Mouse (Mus musculus): ENCODE measurements around the gene Mcm7. TPM values are rescaled to one million over a fixed set of nuclear protein-coding genes. Genes with fewer than 3 reads are reported as not detected.

Gene Mcm7
- polyA plus RNA-seq, 1 experiment from 2014 or later, result 188 TPM

DNA sequence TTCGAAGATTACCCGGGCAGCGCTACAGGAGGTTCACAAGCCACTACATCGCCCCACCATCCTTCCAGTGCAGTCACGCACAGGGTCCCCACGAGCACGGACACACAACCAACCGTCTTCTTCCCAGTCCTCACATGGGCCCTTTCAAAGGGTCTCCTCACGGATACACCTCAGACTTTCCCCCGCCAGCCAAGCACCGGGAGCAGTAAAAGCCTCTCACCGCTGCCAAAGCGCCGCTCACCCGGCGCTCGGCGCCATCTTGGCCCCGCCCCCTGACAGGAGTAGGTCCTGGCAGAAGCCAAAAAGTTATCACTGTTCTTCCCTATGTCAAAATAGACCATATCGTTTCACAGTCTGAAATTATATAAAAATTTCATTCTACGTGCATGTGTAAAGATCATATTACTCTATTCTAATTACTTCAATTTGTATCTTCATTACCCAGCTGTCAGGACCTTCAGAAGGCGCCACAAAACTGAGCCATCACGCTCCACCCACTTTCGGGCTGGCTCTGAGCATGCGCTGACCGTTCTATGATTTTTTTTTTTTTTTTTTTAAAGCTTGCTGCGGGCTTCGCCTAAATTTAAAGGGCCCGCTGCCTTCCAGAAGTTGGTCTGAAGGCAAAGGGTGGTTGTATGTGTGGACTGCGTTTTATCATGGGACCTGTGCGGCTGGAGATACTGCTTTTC lies 14.9 kb upstream of the Mcm7 start, which contains the start of the genes Taf6 and Cnpy4:
TSS of gene Taf6 (minus strand) at position 502 of the 689 bp plus-strand sequence.
TSS of gene Cnpy4 (plus strand) at position 536 of the 689 bp plus-strand sequence.
- Histone ChIP-seq H3K4me2 (replicated peaks) (peak within 1 kb of the TSS; percentile 70), H3K27me3 (no peaks in the 10 kb centered on the region), H3K36me3 (peaks cover 34% of the 10 kb centered on the region), H3K4me1 (peaks cover 21% of the 10 kb centered on the region), H3K9ac (replicated peaks) (peak within 1 kb of the TSS; percentile 81), H3K9me3 (no peaks in the 10 kb centered on the region), H3K4me3 (peak within 1 kb of the TSS; percentile 70), H3K27ac (replicated peaks) (peak within 1 kb of the TSS; percentile 84)
- peak; percentile 84 for ATAC-seq (replicated peaks)
- under 1% methylated on average over 31 of the region's 31 CpGs for WGBS

GRCm38 (mm10) chr5:138173217-138173616 lies 995 bp upstream of the Mcm7 start:
- WGBS, result 86% methylated on average over 3 of the region's 3 CpGs
- no peaks in the 10 kb centered on the region for H3K27me3 ChIP-seq
- no peak overlapping the region for H3K9ac ChIP-seq (replicated peaks)
- no peak for ATAC-seq (replicated peaks)
- H3K9me3 ChIP-seq, result no peaks in the 10 kb centered on the region
- H3K4me3 ChIP-seq, result peak overlapping the region; percentile 83
- no peak overlapping the region for H3K27ac ChIP-seq (replicated peaks)
- H3K36me3 ChIP-seq, result peaks cover 47% of the 10 kb centered on the region
- H3K4me2 ChIP-seq (replicated peaks), result peak overlapping the region; percentile 41; the same call in 1 of the 2 replicates
- H3K4me1 ChIP-seq, result peaks cover 31% of the 10 kb centered on the region

- peak; percentile 81 for ATAC-seq (replicated peaks)
- under 1% methylated on average over 47 of the region's 47 CpGs for WGBS
- Histone ChIP-seq H3K27ac (replicated peaks) (peak overlapping the region; percentile 98), H3K4me1 (peaks cover 31% of the 10 kb centered on the region), H3K36me3 (peaks cover 49% of the 10 kb centered on the region), H3K27me3 (no peaks in the 10 kb centered on the region), H3K9me3 (no peaks in the 10 kb centered on the region), H3K4me3 (peak overlapping the region; percentile 83), H3K9ac (replicated peaks) (peak overlapping the region; percentile 79), H3K4me2 (replicated peaks) (peak overlapping the region; percentile 85)
Observed at GRCm38 (mm10) chr5:138170936-138171561, 1.2 kb downstream of the Mcm7 start.

GRCm38 (mm10) chr5:138165594-138165993 lies 6.6 kb downstream of the Mcm7 start:
- Histone ChIP-seq H3K27ac (replicated peaks) (no peak overlapping the region), H3K36me3 (peaks cover 76% of the 10 kb centered on the region), H3K27me3 (no peaks in the 10 kb centered on the region), H3K4me2 (replicated peaks) (no peak overlapping the region), H3K4me3 (no peak overlapping the region), H3K4me1 (peaks cover 27% of the 10 kb centered on the region), H3K9ac (replicated peaks) (no peak overlapping the region), H3K9me3 (no peaks in the 10 kb centered on the region)
- 87% methylated on average over 8 of the region's 8 CpGs for WGBS
- no peak for ATAC-seq (replicated peaks)

DNA sequence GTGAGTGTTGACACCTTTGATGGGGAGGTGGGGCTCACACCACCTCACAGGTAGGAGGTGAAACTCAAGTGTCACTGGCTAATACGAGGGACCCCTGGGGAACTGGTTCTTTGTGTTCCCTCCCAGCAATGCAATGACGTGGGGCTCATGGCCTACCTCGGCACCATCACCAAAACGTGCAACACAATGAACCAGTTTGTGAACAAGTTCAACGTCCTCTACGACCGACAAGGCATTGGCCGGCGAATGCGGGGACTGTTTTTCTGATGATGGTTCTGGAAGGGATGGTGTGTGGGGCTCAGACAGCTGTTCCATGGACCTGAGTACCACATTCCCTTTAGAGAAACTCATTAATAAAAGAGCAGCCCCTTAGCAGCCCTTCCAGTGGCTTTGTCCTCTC lies 8.6 kb downstream of the Mcm7 start:
- H3K27me3 ChIP-seq, result no peaks in the 10 kb centered on the region
- H3K9ac ChIP-seq (replicated peaks), result no peak overlapping the region
- H3K36me3 ChIP-seq, result peaks cover 64% of the 10 kb centered on the region
- no peak overlapping the region for H3K4me2 ChIP-seq (replicated peaks)
- no peak overlapping the region for H3K4me3 ChIP-seq
- peaks cover 16% of the 10 kb centered on the region for H3K4me1 ChIP-seq
- H3K9me3 ChIP-seq, result no peaks in the 10 kb centered on the region
- WGBS, result 58% methylated on average over 10 of the region's 10 CpGs
- no peak for ATAC-seq (replicated peaks)
- H3K27ac ChIP-seq (replicated peaks), result no peak overlapping the region

- no peak overlapping the region for H3K4me2 ChIP-seq (replicated peaks)
Observed at GRCm38 (mm10) chr5:138163046-138163445, 9.2 kb downstream of the Mcm7 start.

DNA sequence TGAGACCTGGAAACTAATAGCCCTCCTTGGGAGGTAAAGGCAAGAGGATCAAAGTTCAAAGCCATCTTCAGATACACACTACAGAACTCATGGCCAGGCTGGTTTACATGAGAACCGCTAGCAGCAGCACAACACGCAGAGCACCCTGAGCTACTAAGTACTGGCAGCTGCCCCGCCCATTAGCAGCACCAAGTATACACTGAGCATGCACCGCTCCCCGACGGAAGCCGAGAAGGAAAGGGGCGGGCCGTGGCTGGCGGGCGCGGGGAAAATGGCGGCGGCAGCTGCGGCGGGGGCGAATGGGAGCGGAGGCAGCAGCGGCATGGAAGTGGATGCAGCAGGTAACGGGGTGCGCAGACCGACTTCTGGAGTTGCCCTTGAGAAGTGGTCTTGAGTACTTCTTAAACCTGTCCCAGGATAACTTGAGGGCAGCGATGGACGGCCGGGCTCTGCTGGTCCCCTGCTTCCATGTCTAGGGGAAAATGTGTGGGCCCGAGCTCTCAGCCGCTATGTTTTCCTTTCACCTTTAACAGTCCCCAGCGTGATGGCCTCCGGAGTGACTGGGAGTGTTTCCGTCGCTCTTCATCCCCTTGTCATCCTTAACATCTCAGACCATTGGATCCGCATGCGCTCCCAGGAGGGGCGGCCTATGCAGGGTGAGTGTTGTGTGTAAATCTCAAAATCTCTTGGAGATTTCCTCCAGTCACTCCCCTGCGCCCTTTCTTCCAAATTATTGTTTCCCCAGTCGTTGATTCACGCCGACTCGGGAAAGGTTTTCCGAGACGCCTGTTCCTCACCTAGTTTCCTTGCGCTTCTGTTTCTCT lies 11.2 kb downstream of the Mcm7 start, which contains the start of gene Cops6:
TSS of gene Cops6 (plus strand) at position 230 of the 824 bp plus-strand sequence.
- Histone ChIP-seq H3K9ac (replicated peaks) (peak within 1 kb of the TSS; percentile 79), H3K36me3 (peaks cover 39% of the 10 kb centered on the region), H3K4me1 (peaks cover 16% of the 10 kb centered on the region), H3K4me2 (replicated peaks) (peak within 1 kb of the TSS; percentile 48), H3K27ac (replicated peaks) (peak within 1 kb of the TSS; percentile 76), H3K27me3 (no peaks in the 10 kb centered on the region), H3K9me3 (no peaks in the 10 kb centered on the region), H3K4me3 (peak within 1 kb of the TSS; percentile 80)
- 1% methylated on average over 42 of the region's 42 CpGs for WGBS
- peak; percentile 97 for ATAC-seq (replicated peaks)

More at GRCm38 (mm10) chr5:138163046-138163445, 9.2 kb downstream of the Mcm7 start:
- peaks cover 59% of the 10 kb centered on the region for H3K36me3 ChIP-seq
- no peak overlapping the region for H3K27ac ChIP-seq (replicated peaks)
- no peak overlapping the region for H3K4me3 ChIP-seq
- no peak for ATAC-seq (replicated peaks)
- no peaks in the 10 kb centered on the region for H3K27me3 ChIP-seq
- H3K9ac ChIP-seq (replicated peaks), result no peak overlapping the region
- H3K4me1 ChIP-seq, result peaks cover 16% of the 10 kb centered on the region
- WGBS, result 69% methylated on average over 6 of the region's 6 CpGs
- H3K9me3 ChIP-seq, result no peaks in the 10 kb centered on the region

DNA sequence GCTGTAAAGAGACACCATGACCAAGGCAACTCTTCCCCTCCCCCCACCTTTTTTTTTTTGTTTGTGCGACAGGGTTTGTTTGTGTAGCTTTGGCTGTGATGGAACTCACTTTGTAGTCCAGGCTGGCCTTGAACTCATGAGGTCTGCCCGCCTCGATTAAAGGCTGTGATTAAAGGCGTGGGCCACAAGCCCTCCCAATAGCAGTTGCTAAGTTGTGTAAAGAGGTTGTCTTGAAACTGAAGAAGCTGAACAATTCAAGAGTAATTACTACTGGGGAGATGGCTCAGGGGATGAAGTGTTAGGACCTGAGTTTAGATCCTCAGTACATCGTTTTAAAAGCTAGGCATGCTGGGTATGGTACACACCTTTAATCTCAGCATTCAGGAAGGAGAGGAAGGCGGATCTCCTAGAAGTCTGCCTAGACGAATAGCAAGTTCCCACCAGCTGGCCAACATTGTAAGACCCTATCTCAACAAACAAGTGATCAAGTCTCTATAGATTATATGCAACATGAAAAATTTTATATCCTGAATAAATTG lies 11.9 kb downstream of the Mcm7 start:
- ATAC-seq (replicated peaks), result 0 out of 2 replicates have a peak, but pooled peaks have one; percentile 1

GRCm38 (mm10) chr5:138155443-138155976 lies 16.7 kb downstream of the Mcm7 start, which contains the start of gene Zfp113:
Gene Zfp113, minus strand, starts transcription at chr5:138155744.
- peak within 1 kb of the TSS; percentile 62 for H3K4me2 ChIP-seq (replicated peaks)
- peak within 1 kb of the TSS; percentile 96 for H3K9ac ChIP-seq (replicated peaks)
- peak within 1 kb of the TSS; percentile 86 for H3K4me3 ChIP-seq
- WGBS, result under 1% methylated on average over 31 of the region's 31 CpGs
- ATAC-seq (replicated peaks), result peak; percentile 98
- H3K27ac ChIP-seq (replicated peaks), result peak within 1 kb of the TSS; percentile 96
- no peaks in the 10 kb centered on the region for H3K9me3 ChIP-seq
- H3K27me3 ChIP-seq, result no peaks in the 10 kb centered on the region
- peaks cover 22% of the 10 kb centered on the region for H3K36me3 ChIP-seq
- peaks cover 14% of the 10 kb centered on the region for H3K4me1 ChIP-seq

More for the DNA sequence above, 11.9 kb downstream of the Mcm7 start:
- peak overlapping the region; percentile 80 for H3K4me3 ChIP-seq
- no peaks in the 10 kb centered on the region for H3K9me3 ChIP-seq
- WGBS, result 69% methylated on average over 7 of the region's 7 CpGs
- H3K4me1 ChIP-seq, result peaks cover 16% of the 10 kb centered on the region
- H3K27me3 ChIP-seq, result no peaks in the 10 kb centered on the region
- H3K27ac ChIP-seq (replicated peaks), result peak overlapping the region; percentile 76
- H3K4me2 ChIP-seq (replicated peaks), result peak overlapping the region; percentile 48
- H3K36me3 ChIP-seq, result peaks cover 31% of the 10 kb centered on the region
- H3K9ac ChIP-seq (replicated peaks), result peak overlapping the region; percentile 79

- H3K4me3 ChIP-seq, result peak overlapping the region; percentile 86
- H3K4me2 ChIP-seq (replicated peaks), result peak overlapping the region; percentile 62
- no peaks in the 10 kb centered on the region for H3K27me3 ChIP-seq
- H3K27ac ChIP-seq (replicated peaks), result no peak overlapping the region
- H3K9ac ChIP-seq (replicated peaks), result peak overlapping the region; percentile 96
- no peak for ATAC-seq (replicated peaks)
- peaks cover 10% of the 10 kb centered on the region for H3K4me1 ChIP-seq
- 83% methylated on average over 3 of the region's 3 CpGs for WGBS
- no peaks in the 10 kb centered on the region for H3K9me3 ChIP-seq
- H3K36me3 ChIP-seq, result peaks cover 25% of the 10 kb centered on the region
Observed at GRCm38 (mm10) chr5:138154390-138154789, 17.8 kb downstream of the Mcm7 start.

DNA sequence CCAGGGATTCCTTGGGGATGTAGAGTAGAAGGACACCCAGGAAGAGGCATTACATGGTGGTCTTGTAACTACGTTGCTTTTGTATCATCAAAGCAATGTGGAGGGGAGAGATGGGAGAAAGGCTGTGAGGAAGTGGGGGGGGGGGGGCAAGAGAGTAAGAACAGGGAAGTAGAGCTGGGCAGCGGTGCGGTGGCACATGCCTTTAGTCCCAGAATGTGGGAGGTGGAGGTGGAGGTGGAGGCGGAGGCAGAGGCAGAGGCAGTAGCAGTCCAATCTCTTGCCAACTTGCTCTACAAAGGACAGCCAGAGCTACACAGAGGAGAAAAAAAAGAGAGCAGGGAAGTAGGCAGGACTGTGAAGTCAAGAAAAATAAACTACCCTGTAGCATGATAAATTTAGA lies 33.6 kb downstream of the Mcm7 start:
- no peak overlapping the region for H3K27ac ChIP-seq (replicated peaks)
- H3K9ac ChIP-seq (replicated peaks), result no peak overlapping the region
- no peaks in the 10 kb centered on the region for H3K27me3 ChIP-seq
- peaks cover 42% of the 10 kb centered on the region for H3K36me3 ChIP-seq
- no peak for ATAC-seq (replicated peaks)
- 90% methylated on average over 4 of the region's 4 CpGs for WGBS
- no peak overlapping the region for H3K4me2 ChIP-seq (replicated peaks)
- no peaks in the 10 kb centered on the region for H3K9me3 ChIP-seq
- no peak overlapping the region for H3K4me3 ChIP-seq
- H3K4me1 ChIP-seq, result no peaks in the 10 kb centered on the region
